Mouse (Mus musculus): ENCODE measurements around the gene Tmem255b.

Tmem255b gene

DNA sequence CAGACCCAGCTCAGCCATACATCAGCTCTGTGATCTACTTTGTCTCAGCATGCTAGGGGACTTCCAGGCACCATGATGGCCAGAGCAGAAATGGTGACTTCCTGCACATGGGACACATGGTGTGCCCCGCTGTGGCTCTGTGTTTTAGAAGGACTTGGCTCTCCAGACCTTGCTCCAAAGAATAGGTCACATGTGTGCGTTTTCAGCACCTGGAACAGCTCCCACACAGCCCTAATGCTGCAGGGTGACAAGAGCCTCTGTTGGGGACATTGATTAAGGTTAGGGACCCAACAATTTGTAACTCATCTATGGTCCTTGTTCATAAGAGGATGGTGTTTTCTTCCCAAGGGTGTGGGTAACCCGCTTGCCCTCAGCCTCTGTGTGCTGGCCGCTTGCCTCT is 13.2 kb downstream of the Tmem255b start:
- peak in 1 of 2 experiments; percentile 9 for DNase-seq

DNA sequence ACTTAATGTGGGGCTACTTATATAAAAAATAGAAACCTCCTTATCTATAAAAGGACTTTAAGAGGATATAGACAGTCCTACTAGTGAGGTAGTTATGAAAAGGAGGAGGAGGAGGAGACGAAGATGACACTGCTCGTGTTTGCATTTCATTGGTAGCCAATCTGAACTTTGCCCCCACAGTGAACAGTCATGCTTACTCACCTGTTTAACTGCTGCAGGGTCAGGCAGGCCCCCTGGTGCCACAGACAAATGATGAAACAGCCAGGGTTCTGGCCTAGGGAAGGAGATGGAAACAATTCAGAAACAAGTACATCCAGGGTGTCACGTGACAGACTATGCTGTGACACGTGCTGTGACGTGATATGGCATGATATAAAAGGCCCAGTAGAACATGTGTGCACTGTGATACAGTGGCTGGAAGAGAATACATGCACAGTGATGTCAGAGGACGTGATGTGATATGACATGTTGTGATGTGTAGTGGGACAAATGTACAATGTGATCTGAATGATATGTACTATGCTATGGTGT is 16.8 kb downstream of the Tmem255b start:
- no peak for DNase-seq

DNA sequence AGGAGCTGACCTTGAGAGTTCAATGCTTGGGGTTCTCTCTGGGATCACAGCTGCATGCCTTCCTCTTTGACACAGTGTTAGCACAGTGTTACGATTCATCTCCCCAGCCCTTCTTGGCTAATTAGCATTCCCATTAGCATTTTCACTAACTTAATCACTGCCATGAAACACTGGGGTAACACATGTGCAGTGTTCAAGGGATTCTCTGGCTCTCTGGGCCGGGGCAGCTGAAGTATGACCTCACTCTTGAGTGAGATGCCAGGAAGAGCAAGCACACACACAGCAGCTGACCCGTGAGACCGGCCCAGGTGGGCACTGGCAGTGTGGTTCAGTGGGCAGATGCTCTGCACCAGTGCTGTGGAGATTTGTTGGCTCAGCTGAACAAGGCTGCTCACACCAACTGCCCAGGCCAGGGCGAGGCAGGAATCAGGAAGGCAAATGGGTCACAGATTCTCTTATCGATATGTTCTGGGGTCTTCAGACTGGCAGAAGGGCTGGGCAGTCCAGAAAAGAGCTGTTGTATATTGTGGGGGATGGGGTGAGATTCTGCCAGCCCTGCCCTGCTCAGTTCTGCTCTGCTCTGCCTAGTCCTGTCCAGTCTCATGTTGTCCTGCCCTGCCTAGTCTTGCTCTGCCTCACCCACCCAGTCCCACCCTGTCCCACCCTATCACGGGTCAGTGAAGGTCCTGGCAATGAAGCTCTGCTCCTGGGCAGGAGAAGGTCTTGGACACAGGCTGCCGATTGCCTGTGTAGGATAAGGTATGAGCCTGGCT is 19.5 kb downstream of the Tmem255b start:
- no peak for DNase-seq

DNA sequence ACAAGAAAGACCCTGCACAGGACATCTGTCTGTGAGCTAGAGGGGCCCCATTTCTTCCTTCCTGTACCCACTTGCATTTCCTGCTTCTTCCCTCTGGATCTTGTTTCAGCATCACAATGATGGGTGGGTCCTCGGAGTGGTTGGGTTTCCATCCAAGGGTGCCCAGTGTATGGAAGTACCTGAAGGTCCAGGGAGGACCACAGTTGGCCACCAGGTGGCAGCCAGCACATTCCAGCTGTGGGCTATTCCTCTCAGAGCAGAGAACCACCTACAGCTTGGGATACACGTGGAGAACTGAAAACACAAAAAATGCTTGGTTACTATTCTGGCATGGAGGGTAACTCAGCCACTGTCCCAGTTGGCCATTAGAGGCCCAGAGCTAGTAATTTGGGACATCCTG is 20.3 kb downstream of the Tmem255b start:
- DNase-seq: peak; percentile 50 to 52

DNA sequence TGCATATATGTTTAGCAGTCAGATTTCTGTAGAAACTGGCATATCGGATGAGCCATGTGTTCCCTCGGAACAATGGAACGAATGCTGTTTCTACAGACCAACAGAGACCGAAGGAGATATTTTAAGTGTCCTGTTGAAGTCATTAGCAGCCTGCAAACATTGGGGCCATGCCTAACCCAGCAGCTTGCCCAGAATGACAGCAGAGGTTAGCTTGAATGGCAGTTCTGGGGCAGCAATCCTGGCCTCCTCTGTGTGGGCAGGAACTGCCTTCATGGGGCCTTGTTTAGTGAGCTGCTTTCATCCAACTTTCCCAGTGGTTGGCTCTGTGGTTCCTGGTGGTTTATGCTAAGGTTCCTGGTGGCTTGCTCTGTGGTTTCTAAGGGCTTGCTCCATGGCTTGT is 24.4 kb downstream of the Tmem255b start:
- DNase-seq: no peak

DNA sequence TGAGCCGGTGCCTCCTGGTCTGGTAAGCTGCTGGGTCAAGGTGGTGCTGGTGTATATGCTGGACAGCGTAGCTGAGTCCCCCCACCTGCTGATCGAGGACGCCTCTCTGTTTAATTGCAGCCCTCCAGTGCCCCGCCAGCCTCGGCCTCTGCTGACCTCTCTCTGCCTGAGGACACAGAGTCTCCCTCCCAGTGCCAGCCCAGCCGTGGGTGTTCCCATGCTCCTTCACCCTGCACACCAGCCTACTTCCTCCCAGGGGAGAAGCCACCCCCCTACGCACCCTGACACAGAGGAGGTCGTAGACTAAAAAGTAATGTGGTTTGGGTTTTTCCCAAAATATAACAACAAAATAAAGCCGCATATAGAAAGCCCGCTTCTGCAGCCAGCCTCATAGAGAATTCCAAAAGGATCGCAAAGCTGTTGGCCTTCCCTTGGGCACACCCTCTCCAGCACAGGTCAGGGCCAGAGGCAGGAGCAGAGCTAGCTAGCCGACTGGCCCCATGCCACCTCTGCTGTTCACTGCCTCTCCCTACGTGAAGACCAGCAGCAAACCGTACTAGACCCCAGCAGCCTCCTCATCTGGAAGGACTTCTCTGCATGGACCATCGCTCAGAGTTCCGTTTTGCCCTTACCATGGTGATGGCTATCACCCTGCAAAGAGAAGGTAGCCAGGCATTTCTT is 26.2 kb downstream of the Tmem255b start:
- DNase-seq: no peak

DNA sequence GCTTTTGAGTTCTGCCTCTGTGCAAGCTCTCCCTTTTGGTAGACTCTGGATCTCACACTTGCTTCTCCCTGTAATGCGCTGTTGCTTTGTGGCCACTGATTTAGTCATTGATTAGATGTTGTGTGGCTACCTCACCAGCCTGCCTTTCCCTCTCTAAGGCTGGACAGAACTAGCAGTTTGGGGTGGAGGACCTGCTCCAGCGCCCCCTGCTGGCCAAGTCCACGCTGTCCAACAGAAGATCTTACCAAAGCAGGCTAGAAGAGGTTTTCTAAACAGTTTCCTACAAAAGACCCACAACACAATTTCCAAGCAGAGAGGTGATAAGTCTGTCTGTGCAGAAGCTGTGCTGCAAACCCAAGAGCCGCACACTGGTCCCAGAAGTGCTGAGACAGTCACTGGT is 26.9 kb downstream of the Tmem255b start:
- peak; percentile 77 for DNase-seq

DNA sequence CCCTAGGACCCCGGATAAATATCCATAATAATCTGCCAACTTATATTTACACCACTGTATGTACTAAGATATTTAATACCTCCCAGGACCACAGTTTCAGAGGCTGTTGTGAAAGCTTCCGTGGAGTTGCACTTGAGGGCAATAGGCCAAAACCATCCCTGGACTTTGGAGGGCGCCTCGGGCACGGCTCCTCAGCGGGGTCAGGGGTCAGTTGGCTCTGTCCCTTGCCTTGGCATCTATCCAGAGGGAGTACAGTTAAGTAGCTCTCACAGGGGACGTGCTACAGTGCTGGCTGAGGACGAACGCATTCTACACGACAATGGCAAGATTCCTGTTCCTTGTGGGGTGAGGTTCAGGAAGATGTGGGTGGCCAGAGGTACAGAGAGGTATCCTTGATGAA is 27.4 kb downstream of the Tmem255b start:
- DNase-seq: no peak

DNA sequence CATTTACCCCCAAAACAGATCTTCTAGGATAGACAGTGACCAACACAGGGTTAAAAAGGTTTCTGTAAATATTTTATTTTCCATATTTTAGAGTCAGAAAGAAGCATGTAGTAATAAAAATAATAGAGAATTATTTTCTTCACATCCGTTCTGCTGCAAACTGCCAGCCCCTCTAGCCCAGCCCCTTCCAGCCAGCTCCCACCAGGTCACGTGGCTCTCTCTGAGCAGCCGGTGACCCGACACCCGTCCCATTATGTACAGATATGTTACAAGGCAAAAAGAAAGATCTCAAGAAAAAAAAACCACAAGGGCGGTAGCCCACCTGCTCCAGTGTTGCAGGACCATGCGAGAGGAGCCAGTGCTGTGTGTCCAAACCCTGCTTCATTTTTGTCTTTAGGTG is 30.3 kb downstream of the Tmem255b start:
- DNase-seq: no peak

DNA sequence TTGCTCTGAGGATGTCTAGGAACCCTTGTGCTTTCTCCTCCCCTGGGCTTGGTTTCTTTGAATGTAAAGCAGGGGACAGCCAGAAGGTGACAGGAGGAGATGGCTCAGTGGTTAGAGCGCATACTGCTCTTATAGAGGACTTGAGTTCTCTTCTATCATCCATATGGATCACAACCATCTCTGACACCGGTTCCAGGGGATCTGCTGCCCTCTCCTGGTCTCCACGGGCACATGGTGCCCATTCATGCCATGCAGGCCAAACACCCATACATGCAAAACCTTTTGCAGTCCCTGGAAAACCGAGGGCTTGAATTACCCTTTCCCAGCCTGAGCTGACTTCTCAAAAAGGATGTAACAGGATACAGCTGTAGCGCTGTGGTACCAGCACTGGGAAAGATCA is 32.0 kb downstream of the Tmem255b start:
- no peak for DNase-seq

DNA sequence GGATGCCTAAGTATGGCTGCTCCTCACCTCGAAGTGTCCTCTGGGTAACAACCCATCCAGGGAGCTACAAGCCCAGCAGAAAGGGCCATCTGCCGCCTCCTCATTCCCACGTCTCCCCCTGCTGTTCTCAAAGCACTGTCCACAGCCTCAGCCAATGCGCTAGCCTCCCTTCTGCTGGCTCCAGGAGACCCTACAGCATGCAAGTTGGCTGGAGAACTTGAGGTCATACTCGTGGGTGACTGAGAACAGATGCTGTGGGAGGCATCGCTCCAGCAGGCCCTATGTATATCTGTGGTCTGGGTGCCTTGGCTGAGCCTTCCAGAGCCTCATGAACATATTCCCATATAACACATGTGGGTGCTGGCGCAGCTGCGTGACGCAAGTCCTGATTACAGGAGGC is 33.7 kb downstream of the Tmem255b start:
- no peak for DNase-seq

DNA sequence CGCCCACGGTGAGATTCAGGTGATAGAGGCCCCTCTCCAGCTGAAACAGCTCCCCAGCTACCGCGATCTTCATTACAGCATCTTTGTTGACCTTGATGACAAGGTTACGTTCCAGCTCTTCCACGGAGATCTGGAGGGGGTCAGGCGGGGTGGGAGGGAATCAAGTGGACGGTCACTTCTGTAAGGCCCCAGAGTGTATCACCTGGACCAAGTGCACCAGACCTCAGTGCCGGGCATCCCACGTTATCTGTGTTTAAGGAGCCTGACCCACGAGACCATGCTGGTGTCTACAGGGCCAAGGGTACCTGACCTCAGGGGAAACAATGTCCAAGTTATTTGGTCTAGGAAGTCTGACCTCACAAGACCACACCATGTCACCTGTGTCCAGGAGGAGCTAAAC is 36.5 kb downstream of the Tmem255b start:
- DNase-seq: no peak

DNA sequence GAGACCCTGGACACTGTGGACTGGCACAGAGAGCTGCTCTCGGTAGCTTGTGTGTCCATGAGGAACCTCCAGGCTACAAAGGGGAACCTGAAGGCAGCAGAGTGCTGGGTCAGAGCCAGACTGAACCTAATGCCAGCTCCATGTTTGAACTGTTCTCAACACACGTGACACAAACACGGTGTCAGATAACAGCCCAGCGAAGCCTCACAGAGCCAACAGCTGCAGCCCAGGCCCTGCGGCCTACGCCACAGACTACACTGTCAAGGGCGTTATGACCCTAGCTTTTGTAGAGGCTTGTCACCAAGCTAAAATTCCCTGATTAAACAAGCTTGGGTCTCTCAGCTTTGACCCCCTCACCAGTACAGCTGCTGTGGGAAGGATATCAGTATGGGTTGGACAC is 37.3 kb downstream of the Tmem255b start:
- no peak for DNase-seq

DNA sequence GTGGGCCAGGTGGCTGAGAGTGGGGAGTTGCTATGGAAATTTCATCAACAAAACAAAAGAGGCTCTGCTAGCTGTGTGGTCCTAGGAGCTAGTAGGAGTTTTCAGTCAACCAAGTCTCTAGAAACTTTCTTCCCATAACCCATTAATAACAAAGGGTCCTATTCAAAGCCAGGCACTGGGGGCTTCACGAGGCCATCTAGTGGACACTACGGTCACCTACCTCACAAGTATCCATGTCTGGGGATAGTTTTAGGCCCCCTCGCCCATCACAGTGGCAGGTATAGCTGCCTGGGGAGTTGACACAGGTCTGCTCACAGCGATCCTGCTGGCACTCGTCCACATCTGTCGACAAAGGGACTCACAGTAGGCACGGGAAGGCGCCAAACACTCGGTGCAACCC is 40.9 kb downstream of the Tmem255b start:
- no peak for DNase-seq

DNA sequence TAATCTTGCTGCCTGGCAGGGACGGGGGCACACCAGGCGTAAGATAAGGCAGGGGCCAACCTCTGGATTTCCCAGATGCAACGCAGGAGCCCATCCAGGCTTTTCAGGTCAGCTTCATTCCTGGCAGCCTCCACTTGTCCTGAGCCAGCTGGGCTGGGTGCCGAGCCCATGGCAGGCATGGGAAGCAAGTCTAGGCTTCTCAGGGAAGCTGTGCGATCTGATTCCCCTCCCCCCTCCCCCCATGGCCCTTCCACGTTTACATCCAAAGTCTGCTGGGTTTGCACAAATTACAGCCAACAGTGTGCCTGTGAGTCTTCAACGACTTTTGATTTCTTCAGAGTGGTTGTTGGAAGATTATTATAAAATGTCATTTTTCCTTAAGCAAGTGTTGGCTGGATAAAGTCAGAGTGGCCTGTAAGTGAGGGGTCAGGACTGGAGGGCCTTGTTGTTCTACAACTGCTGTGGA is 46.1 kb downstream of the Tmem255b start:
- no peak for DNase-seq

DNA sequence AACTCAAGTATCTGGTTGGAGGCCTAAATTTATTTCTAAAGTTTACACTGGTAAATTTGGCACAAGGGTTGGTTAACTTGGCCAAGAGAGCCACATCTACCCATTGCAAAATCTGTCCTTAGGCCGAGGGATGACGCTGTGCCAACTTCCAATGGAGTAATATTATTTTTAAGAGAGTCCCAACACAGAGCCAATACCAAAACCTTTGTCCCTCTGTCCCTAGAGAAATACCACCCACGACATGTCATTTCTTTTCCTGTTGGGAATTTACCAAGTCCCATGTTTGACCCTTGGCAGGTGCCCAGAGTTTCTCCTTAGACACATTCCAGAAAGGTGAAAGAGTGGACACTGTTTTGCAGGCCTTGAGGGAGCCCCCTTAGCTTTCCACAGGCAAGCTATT is 46.6 kb downstream of the Tmem255b start:
- DNase-seq: no peak

DNA sequence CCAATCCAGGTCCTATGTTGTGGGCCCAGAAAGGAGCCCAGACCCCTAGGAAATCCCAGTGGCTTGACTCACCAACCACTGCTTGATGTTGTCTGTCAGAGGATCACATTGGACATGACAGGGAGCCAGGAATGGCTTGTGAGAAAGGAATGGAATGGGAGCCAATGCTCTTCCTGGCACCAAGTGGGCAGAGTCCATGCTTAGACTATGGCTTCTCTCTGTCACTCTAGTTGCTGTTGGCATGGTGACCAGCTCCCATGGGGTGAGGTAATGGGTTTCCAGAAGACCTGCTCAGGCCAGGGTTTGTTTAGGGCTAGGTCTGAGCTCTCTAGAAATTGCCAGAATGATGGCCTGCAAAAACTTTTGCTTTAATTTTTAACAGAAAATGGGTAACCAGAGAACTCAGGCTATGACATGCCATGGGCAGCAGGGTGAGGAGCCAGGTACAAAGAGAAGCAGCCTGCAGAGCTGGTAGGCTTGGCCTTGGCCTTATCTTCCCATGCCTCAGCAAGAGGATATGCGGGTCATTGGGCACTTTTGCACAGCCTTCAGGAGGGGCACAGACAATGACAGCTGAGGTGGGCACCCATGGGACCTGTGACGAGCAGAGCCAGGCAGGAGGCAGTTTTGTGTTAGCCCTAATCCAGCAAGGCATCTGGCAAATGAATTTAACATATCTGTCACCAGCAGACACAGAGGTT is 47.3 kb downstream of the Tmem255b start:
- no peak for DNase-seq

DNA sequence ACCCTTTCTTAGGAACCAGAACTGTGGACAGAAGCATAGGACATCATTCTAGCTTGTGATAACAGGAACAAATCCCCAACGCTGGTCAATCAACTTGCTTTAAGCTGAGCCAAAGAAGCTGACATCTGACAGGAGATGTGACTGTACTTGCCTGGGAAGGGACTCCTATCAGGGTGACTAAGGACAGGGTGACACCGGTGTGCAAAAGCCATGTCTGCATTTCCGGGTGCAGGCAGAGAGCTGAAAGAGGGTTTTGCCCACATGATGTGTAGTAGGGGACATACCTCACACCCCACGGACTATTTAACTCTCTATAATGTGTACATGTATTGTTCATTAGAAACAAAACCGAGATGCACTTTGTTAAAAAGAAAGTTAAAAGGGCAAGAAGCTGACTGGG is 48.2 kb downstream of the Tmem255b start:
- no peak for DNase-seq

DNA sequence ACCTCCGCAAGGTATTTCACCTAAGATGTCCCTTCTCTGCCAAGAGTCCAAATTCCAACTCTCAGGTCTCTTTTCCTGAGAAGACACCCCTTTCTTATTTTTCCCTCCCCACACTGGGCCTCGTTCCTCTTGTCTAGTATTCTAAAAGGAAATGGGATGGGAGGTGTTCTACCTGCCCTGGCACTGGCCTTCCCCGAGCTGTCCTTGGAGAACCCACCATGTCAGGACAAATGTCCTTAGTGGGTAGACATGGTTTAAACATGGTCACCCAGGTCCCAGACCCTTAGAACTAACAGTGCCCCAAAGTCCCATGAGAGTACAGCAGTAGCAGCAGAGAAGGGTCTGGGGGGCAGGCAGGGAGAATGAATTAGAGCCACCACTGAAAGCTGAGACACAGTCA is 54.4 kb downstream of the Tmem255b start:
- no peak for DNase-seq

DNA sequence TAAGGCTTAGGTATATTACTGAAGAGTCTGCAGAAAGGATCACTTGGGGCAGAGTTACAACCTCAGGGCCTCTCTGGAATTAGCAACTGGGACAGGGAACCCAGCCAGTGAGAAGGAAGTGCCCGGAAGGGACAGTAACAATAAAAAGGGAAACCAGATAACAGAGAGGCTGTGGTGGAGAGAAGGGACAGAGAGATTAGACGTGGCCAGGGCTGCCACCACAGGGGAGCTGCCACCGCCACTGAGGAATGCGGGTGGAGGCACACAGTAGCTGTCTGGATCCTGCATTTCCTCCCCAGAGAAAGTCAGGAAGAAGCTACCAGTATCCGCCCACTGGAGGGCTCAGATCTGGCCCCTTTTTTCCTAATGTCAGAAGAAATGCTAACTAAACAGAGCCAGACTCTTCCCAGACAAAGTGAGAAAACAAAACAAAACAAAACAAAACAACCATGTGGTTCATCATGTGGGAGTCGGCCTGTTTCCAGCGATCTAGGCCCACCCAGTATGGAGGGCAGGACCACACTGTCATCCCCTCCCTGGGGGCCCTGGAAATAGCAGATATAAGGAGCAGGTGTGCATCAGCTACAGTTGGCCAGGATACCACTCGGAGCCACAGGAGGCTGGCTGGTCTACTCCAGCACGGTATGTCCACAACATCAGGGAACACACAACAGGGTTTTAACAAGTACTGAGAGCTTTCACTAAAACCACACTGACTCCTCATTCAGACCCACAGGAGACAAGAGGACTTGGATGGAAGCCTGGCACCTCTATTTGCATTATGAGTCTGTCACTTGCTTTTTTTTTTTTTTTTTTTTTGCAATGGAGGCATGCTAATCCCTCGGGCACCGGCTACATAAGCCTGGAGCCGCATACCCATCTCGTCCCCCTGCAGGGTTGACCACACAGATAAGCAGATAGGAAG is 55.3 kb downstream of the Tmem255b start:
- no peak for DNase-seq

DNA sequence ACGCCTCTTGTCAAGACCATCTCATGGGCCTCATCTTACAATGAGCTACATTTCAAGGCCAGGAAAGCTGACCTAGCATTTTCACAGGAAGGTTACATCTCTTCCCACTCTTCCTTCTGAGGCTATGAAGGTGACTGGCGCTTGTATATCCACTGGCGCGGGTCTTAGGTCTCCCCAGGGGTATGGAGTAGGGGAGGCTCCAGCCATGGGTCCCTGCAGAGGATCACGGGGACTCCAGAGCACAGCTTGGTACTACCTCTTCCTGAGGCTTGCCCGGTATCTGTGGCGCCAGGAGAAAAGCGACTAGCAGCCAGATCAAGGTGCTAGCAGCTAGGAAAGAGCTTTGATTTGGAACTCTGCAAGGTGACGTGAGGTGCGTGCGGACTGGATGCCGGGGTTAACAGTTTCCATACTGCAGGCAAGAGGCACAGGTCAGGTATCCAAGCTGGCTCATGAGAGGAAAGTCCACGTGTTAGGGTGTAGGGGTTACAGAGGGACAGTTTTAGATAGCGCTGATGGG is 56.6 kb downstream of the Tmem255b start:
- no peak for DNase-seq
